Mouse (Mus musculus) ES-Bruce4 (cell line): ENCODE results near the gene Hfe2. TPM values are rescaled to one million over a fixed set of nuclear protein-coding genes. Genes with fewer than 3 reads are reported as not detected.
"Not testable (repeated sequence)": the region's sequence is repeated elsewhere in the genome, so short reads cannot be mapped to it uniquely, and the experiment has no call there.

Experiments
- H3K27ac ChIP-seq: 2 replicates; pipeline ENCODE4 v1.5.1; 2012; ENCODE audit warnings: low read length, inconsistent platforms; ENCODE audit not compliant: insufficient read depth
- H3K27me3 ChIP-seq: 2 replicates; pipeline ENCODE4 v1.6.1; 2012; ENCODE audit warnings: mild to moderate bottlenecking, low read length, inconsistent platforms; ENCODE audit not compliant: control insufficient read depth, poor library complexity, insufficient read depth, severe bottlenecking
- H3K36me3 ChIP-seq: 2 replicates; pipeline ENCODE4 v1.6.1; 2012; ENCODE audit warnings: inconsistent platforms, mild to moderate bottlenecking, low read length, moderate library complexity; ENCODE audit not compliant: control insufficient read depth, poor library complexity, insufficient read depth, severe bottlenecking
- H3K4me1 ChIP-seq: one replicate; pipeline ENCODE4 v1.8.1; 2011; ENCODE audit warnings: low read length; ENCODE audit not compliant: control insufficient read depth, insufficient read depth
- H3K4me3 ChIP-seq: 2 replicates; pipeline ENCODE4 v1.5.1; 2011; ENCODE audit warnings: low read depth, mild to moderate bottlenecking, low read length
- H3K9ac ChIP-seq: 2 replicates; pipeline ENCODE4 v1.6.1; 2012; ENCODE audit warnings: low read depth, mild to moderate bottlenecking, inconsistent platforms; ENCODE audit not compliant: poor library complexity, severe bottlenecking
- H3K9me3 ChIP-seq: replicated peaks from 2 replicates; pipeline ENCODE4 v1.6.1; 2012; ENCODE audit warnings: mild to moderate bottlenecking, low read length, inconsistent platforms; ENCODE audit not compliant: control insufficient read depth, poor library complexity, insufficient read depth, severe bottlenecking
- CTCF ChIP-seq: IDR thresholded peaks from one replicate; pipeline ENCODE4 v1.8.1; 2011; ENCODE audit warnings: low read depth, low read length
- EP300 ChIP-seq: IDR thresholded peaks from 2 replicates; pipeline ENCODE4 v1.6.1; 2011; ENCODE audit warnings: low read depth, low read length; ENCODE audit not compliant: insufficient read depth
- POLR2A ChIP-seq: IDR thresholded peaks from one replicate; pipeline ENCODE4 v1.8.1; 2011; ENCODE audit warnings: low read length; ENCODE audit not compliant: insufficient read depth
- polyA plus RNA-seq: library from polyadenylated mRNA; stranded (reverse); fragments of >200 nt; gene quantifications from 2 replicates; pipeline ENCODE4 v1.2.4, GENCODE M21; 2011; ENCODE audit warnings: low read depth; ENCODE audit not compliant: missing spikeins, insufficient read depth, insufficient read length

Hfe2 gene
- polyA plus RNA-seq, 1 experiment, result 0.88 TPM

DNA sequence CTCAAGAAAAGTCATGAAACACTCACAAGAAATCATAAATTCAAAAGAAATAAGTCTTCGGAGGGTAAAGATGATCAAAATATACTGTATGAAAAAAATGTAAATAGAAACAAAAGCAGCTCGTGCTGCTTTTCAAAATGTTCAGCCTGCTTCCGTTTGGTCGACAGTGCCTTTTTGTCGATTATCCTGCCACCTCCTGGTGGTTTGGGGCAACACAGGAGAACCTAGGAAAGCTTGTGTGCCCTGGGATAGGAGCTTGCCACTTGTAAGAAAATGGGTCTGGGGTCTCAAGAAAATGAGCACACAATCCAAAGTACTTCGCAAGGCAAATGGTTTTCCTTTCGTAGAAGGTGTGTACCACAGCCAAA lies 21.9 kb upstream of the Hfe2 start:
- Histone ChIP-seq H3K4me3 (peak overlapping the region; percentile 81), H3K27ac (peak overlapping the region; percentile 35; the same call in 1 of the 2 replicates), H3K4me1 (no peaks in the 10 kb centered on the region), H3K9ac (peak overlapping the region; percentile 81), H3K27me3 (no peaks in the 10 kb centered on the region), H3K9me3 (no peaks in the 10 kb centered on the region), H3K36me3 (no peaks in the 10 kb centered on the region)
- TF ChIP-seq CTCF (peak; percentile 70), POLR2A (no peak), EP300 (no peak)

DNA sequence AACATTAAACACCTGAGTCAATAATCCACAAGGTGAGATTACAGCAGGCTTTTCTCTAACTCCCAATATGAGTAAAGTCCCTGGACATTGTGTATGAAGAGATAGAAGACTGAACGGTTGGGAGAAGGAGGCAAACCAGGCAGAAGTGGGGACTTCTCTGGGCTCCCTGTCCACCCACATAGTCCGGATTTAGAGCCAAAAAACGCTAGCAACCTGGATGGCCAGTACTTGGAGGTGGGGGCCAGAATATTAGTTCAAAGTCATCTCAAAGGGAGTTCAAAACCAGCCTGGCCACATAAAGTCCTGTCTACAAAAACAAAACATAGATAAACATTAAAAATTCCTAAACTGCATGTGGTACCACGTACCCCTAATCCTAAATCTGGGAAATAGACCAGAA lies 21.0 kb upstream of the Hfe2 start:
- Histone ChIP-seq H3K9me3 (no peaks in the 10 kb centered on the region), H3K27ac (no peak overlapping the region), H3K4me3 (no peak overlapping the region), H3K36me3 (no peaks in the 10 kb centered on the region), H3K4me1 (no peaks in the 10 kb centered on the region), H3K9ac (no peak overlapping the region), H3K27me3 (no peaks in the 10 kb centered on the region)
- TF ChIP-seq POLR2A, result no peak
- TF ChIP-seq EP300, result no peak
- no peak for TF ChIP-seq CTCF

DNA sequence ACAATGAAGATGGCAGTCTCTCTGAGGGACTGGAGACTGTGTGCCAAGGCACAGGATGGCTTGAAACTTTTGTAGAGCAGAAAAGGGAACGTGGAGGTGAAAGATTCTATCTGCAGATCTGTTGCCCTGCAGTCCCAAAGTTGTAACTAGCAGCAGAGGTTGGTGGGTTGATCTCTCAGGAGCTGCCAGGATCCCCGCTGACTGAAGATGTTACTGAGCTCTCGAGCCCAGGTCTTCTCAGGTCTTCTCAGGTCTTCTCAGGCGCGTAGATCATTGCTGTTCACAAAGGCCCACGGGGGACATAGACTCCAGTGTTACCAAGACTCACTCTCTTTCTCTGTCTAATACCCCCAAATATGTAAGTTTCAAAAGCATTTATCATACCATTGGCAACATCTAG lies 20.0 kb upstream of the Hfe2 start:
- Histone ChIP-seq H3K4me3 (no peak overlapping the region), H3K9ac (no peak overlapping the region), H3K27me3 (no peaks in the 10 kb centered on the region), H3K9me3 (no peaks in the 10 kb centered on the region), H3K36me3 (no peaks in the 10 kb centered on the region), H3K4me1 (no peaks in the 10 kb centered on the region), H3K27ac (no peak overlapping the region)
- TF ChIP-seq POLR2A (no peak), EP300 (no peak), CTCF (no peak)

DNA sequence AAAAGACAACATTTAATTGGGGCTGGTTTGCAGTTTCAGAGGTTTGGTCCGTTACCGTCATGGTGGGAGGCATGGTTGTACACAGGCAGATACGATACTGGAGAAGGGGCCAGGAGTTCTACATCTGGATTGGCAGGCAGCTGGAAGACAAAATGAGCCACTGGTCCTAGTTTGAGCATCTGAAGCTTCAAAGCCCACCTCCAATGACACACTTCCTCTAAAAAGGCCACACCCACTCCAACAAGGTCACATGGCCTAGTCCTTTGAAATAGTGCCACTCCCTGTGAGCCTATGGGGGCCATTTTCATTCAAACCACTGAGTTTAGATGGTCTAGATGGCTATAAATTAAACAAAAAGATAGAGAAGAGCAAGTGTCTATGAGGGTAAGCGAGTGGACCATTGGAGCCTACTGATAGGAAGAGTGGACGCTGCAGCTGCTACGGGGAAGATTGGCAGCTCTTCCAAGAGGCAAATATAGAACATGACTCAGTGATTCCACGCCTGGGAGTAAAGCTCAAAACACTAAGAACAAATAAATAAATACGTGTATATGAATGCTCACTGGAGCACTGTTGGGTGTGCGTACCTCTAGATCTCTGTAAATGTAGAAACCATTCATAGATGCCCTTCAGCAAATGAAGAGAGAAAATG lies 18.4 kb upstream of the Hfe2 start:
- no peak overlapping the region for H3K9ac ChIP-seq

DNA sequence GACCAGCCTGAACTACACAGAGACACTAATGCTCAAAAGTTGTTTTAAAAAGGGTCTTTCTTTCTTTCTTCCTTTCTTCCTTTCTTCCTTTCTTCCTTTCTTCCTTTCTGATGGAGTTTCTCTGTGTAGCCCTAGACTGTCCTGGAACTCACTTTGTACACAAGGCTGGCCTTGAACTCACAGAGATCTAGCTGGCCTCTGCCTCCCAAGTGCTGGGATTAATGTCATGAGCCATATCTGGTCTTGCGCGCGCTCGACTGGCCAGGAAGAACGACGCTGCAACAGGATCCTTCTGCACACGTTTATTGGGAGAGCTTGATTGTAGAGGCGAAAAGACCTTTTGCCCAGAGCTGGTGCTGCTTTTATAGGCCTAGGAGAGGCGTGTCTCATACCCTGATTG lies 17.0 kb upstream of the Hfe2 start:
- not testable (repeated sequence) for H3K27me3 ChIP-seq, H3K9me3 ChIP-seq, H3K4me1 ChIP-seq, H3K4me3 ChIP-seq, H3K9ac ChIP-seq, H3K36me3 ChIP-seq, H3K27ac ChIP-seq

More for the DNA sequence above, 18.4 kb upstream of the Hfe2 start:
- no peaks in the 10 kb centered on the region for H3K4me1 ChIP-seq
- H3K9me3 ChIP-seq, result no peaks in the 10 kb centered on the region
- no peak overlapping the region for H3K27ac ChIP-seq
- H3K36me3 ChIP-seq, result no peaks in the 10 kb centered on the region
- TF ChIP-seq CTCF, result no peak
- no peak for TF ChIP-seq POLR2A
- no peak for TF ChIP-seq EP300
- H3K4me3 ChIP-seq, result no peak overlapping the region
- no peaks in the 10 kb centered on the region for H3K27me3 ChIP-seq

DNA sequence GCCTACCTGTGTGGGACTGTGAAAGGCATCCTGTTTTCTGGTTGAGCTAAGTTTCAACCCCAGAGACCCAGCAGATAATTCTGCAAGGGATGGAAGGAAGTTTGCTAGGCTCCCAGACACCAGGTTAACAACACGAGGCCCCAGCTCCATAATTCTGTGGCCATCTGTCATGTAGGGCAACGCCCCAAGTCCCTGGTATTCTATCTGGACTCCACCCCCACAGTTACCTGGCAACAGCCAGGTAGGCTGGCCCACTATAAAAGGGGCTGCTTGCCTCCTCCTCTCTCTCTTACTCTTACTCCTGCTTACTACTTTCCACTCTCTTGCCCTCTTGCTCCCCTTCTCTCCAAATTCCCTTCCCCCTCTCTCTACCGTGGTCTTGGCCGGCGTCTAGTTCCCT lies 4.8 kb upstream of the Hfe2 start:
- H3K4me3 ChIP-seq, result peak overlapping the region; percentile 26; the same call in 1 of the 2 replicates
- H3K4me1 ChIP-seq, result no peaks in the 10 kb centered on the region
- H3K27me3 ChIP-seq, result no peaks in the 10 kb centered on the region
- TF ChIP-seq EP300 (no peak), POLR2A (peak; percentile 20)
- no peaks in the 10 kb centered on the region for H3K9me3 ChIP-seq
- H3K27ac ChIP-seq, result no peak overlapping the region
- 0 out of 2 replicates have a peak overlapping the region, but pooled peaks have one; percentile 14 for H3K9ac ChIP-seq
- H3K36me3 ChIP-seq, result no peaks in the 10 kb centered on the region
